Mouse (Mus musculus): ENCODE measurements around the gene Abca13.

Abca13 gene

DNA sequence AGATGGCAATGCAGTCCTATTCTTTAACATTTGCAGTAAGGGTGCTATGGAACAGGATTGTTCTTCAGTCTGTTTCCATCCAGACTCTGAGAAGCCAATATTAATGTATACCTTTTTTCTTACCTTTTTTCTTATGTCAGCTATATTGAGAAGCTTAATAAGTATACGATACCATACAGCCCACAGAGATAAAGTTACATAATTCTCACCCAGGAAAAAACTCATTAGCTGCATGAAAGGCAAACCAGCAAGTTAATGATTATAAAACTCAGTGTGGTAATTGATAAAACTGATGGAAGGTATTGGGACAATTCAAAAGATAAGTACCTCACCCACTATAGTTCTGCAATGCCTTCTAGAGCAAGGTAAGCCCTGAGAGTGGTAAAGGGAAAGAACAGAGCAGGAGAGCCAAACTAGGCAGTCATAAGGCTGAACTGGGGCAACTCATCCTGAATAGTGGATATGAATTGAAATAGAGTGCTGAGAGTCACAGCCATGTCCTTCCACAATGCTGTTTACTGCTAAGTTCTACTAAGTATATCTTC is 342.0 kb downstream of the Abca13 start:
- no peak for DNase-seq (ENCODE audit: low spot score)

DNA sequence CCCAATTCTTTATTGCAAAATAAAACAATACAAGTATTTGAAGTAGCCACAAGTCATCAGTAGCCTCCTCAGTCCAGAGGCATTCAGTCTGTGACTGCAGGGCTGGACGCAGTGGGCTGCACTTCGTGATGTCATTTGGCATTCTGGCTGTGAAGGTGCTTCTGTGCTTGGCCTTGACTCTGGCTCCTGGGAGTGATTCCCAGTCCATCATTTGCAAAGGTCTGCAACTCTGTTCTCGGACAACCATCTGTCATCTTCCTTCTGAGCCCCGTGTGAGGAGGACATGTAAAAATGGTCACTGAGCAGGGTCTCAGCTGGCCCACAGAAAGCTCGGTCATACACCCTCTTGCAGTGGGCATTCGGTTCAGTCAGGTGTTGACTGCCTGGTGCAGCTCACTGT is 345.1 kb downstream of the Abca13 start:
- no peak for DNase-seq (ENCODE audit: low spot score)

DNA sequence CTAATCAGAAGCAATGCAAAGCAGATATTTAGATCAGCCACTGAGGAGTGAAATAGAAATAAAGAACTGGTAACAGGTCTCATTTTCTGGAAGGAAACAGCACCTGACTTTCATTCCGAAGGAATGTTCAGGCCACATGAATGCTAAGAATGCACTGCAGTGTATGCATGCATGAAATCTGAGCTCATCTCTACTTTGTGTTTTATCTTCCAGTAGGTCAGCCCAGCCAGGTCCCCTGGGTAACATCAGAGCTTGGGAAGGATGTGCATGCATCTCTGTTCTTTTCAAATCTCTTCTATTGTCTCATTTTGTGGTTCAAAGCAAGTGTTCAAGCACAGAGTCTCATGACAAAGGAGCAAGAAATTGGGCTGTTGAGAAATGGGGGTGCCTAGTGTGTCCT is 346.6 kb downstream of the Abca13 start:
- DNase-seq (ENCODE audit: low spot score) = no peak

DNA sequence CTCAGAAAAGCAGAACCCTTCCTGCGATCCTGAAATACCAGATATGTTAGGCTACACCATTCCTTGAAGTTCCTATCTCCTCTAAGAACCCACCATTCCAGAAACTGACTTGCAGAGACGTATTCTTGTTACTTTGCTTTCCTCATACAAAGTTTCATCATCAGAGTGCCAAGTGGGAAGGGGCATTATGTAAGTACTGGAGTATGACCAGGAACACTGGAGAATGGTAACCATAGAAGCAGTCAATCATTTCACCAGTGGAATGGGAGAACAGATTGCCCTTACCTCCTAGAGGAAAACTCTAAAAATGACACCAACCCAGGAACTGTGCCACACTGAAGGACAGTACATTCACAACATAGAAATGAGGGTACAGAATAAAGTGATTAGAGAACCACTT is 368.3 kb downstream of the Abca13 start:
- no peak for DNase-seq (ENCODE audit: low spot score)

DNA sequence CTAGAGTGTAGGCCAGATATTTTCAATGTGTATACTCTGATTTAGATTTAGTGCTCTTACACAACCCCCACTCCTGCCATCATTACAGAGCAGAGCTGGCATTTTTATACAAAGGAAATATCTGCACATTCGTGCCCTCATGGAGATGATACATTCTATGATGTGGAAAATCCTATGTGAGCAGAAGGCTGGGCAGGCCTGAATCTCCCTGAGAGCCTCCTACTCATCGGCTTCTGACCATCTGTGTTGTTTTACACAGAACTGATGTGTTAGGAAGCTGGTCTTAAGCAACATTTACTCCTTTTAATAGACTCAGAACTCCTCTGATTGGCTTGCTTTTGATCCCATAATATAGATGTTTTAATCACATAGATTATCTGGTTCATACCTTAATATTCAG is 376.6 kb downstream of the Abca13 start:
- DNase-seq (ENCODE audit: low spot score) = no peak

DNA sequence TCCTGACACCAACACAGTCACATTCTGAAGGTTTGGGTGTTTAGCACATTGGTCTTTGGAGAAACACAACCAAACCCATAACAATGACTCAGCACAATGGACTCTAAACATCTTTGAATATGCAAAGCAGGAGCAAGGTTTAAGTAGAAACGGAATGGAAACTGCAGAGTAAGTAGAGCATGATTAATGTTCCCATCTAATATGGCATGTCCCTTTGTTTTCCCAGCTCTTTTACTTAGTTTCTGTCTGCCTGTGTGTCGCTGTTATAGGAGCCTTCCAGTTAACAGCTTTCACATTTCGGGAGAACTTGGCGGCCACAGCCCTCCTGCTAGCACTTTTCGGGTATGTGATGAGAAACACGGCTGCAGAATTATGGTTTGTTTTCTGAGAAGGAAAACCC is 378.6 kb downstream of the Abca13 start:
- DNase-seq (ENCODE audit: low spot score) = no peak

DNA sequence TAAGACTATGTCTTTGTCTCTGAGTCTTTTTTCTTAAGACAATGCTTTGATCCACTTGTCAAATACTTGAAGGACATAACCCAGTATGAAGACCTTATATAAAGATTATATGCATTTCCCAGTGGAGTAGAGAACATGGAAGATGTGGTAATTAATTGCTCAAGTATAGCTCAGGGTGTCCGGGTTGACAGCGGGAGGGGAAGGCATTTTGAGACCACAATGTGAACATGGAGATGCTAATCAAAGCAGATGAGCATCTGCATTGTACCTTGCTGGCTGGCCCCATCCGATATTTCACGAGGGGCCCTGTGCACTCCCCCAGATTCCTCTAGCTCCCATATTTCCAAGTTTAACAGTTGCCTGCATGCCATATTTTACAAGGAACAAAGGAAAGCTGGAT is 383.2 kb downstream of the Abca13 start:
- no peak for DNase-seq (ENCODE audit: low spot score)

DNA sequence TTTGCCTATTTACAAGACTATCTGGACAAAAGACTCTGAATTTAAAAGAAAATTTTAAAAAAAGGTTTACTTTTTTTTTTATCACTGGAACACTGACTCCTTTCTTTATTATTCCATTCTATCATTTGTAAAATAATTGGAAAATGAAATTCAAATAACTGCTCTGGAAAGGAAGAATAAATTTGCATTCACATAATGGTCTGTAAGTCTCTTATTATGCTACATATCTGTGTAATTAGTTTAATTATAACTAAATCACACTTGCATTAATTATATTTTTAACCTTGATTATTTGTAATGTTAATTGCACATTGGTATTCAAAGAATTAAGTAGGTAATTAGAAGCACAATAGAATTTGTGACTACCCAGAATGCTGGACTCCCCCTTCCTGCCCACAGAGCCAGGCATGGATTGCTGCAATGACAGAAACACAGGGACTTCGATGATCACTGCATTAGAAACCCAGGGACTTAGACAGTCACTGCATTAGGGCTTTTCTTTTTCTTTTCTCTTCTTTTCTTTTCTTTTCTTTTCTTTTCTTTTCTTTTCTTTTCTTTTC is 400.1 kb downstream of the Abca13 start:
- DNase-seq (ENCODE audit: low spot score) = no peak

DNA sequence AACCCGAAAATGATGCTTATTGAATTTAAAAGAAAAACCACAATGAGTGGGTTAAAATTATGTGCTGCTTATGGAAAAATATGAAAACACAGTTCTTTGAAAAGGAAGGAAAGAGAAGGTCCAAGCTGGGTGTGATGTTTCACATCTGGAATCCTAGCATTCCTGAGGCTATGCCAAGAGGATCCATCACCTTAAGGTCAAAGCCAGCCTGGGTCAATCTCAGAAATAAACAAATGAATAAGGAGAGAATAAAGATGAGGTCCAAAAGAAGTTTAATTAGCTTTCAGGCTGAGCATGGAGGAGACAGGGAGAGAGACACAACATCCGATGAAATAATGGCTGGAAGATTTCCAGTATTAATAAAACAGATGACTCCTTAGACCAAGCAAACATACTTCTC is 405.6 kb downstream of the Abca13 start:
- no peak for DNase-seq (ENCODE audit: low spot score)

DNA sequence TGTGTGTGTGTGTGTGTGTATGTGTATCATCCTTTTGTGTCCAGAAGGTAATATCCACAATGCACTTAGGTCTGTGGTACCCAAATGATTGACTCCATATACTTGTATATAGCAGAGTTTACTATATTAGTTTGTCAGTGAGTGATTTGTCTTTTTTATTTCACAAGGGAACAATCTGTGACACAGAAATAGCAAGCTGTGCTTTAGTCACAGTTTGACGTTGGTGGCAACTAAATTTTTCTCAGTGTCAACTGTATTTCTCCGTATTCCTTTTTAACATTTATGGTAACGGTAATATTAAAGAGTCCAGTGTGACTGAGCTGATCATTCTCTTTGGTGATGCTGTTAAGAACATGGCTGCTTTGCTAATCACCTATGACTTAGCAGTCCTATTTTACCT is 409.4 kb downstream of the Abca13 start:
- DNase-seq (ENCODE audit: low spot score) = no peak

DNA sequence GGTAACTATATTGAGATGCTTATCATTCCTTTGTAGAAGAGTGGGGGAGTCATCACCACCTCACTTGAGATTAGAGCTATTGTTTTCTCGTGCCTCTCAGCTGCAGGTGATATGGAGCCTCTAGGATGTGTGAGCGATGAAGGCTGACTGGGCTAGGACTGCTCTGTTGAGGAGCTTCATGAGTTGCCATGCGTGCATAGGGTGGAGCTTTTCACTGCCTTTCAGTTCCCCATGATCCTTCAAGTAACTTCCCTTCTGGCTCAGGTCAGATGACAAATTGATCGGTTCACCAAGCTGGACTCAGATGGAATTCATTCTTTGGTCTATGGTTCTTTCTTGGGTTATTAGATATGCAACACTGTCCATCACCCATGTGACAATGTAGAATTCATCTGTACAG is 410.4 kb downstream of the Abca13 start:
- no peak for DNase-seq (ENCODE audit: low spot score)

DNA sequence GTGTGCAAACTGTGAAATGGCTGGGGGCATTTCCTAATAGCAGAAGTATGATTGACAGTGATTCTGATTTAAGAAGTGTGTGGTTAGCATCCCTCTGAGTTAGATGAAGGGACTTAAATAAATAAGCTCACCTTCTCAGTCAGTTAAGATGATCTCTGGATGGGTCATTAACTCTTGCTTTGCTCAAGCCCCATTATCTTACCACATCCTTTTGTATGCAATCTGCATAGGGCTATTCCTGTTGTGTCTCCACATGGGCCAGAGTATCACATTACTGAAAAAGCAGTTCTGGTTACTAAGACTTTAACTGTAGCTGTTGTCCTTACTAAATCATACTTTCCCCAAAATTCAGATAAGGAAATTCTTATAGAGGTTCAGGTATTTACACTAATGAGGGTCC is 416.5 kb downstream of the Abca13 start:
- DNase-seq (ENCODE audit: low spot score) = no peak

DNA sequence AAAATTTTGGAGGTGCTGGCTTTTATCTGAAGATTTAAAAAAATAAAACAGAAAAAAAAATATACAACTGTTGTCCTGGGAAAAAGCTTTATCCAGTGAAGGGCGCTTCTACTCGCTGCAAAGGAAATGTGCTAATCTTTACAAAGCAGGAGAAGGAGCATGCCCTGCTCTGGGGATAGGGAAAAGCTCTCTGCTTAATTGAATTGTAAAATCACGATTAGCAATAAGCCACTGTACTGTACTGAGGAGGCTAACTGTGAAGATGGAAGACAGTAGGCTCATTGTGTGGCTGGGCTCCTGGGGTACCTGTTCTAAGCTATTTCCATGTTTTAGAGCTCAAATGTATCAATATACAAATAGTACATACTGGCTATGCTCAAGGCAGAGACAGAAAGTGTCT is 417.3 kb downstream of the Abca13 start:
- DNase-seq (ENCODE audit: low spot score) = no peak

DNA sequence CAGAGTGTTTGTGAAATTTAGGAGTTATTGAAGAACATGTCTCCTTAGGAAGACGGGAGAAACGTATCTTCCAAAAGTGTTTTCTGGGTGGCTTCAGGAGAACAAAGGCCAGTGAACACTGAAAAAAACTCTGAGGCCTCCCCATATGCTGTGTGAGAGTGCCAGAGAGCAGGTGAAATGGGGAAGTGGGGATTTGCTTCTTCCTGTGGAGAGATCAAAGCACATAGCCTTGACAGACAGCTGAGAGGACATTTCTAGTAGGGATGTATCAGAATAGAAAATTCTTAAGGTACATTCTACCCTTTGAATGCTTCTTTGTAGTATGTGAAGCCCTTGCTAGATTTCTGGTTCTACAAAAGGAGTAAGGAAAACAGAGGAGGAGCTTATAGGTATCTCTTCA is 424.4 kb downstream of the Abca13 start:
- DNase-seq (ENCODE audit: low spot score) = no peak

DNA sequence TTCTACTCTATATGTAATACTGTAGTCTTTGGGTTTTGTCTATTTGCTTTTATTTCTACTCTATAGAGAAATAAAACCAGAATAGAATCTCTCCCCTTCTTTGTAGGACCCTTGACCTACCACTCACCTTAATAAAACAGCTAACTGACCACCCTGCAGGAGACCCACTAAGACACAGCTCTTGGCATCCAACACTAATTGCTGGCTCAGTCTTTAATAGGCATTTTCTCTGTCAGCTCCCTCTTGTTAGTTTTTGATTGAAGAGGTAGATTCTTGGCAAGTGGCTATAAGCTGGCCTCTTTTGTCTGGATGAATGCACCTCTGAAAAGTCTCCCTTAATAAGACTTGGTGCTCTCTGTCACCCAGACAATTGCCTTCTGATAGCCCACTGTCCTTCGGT is 424.9 kb downstream of the Abca13 start:
- DNase-seq (ENCODE audit: low spot score) = no peak

DNA sequence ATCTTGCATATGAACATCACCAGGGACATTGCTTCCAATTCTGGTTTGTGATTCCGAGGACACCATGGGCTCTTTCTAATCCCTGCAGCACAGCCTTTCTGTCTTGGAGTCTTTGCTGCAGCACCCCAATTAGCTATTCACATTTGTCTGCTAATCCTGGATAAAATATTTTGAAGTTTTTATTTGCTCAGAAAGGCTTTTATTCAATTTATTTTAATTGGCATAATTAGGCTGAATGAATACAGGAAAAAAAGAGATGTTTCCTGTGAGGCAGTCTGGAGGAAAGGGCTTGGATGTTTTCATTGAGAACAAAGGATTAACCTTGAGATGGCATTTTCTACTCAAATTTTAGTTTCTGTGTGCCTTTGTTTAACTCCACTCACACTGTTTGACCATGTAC is 428.2 kb downstream of the Abca13 start:
- DNase-seq (ENCODE audit: low spot score) = no peak

DNA sequence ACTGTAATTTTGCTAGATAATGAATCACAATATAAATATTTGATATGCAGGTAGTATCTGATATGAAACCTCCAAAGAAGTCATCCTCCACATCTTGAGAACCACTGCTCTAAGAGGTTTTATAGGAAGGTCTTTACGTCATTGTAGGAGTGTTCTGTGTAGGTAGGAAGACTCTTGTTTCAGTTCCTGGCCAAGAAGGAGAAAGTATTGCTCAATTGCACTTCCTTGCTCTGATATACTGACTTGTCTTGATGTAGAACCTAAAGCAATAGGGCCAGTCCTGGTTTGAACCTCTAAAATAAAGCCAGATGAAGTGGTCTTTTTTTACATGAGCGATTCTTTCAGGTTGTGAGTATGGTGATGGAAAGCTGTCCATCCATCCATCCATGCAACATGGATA is 431.1 kb downstream of the Abca13 start:
- DNase-seq (ENCODE audit: low spot score) = no peak

DNA sequence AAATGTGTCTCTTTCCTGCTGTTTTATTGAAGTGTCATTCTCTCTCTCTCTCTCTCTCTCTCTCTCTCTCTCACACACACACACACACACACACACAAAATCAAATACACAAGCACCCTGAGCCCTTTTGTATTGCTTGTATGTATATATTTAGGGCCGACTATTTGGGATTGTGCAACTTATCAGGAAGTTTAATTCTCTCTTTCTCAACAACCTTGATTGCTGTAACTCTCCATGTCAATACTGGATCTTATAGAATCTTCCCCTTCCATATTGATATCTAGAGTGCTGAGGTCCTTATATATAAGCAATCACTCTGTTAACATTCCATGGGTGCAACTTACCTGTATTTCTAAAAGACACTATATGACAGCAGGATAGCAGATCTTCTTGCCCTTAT is 433.0 kb downstream of the Abca13 start:
- DNase-seq (ENCODE audit: low spot score) = no peak

DNA sequence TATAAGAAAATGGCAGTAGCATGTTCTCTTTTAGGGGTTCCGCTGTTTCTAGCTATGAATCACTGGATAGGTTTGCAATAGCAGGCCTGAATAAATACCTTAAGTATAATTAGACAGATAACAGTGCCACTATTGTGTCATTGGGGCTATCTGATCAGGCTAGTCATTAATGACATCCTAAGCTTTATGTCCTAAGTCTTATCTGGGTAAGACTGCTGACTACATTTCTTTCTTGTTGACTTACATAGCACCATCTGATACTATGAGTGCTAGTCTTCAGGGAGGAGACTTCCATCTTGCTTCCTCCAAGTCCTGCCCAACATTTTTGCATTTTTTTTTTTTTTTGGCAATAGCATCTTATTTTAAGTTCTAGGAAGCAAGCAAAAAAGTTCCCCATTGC is 434.1 kb downstream of the Abca13 start:
- no peak for DNase-seq (ENCODE audit: low spot score)

DNA sequence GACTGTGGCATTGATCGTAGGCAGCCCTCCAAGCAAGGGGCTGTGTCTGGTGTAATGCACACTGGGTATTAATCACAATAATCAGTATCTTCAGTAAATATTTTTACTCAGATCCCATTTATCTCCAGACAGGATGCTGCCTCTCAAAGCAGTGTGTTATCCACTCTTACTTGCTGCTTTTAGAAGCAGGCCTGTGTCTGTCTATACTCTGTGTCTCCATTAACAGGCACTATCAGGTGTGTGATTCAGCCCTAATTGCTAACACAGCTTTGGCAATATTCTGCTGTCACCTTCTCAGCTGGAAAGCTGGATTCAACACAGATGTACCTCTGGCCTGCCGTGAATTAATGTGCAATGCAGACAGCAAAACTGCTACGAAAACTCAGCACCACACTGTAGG is 455.5 kb downstream of the Abca13 start:
- no peak for DNase-seq (ENCODE audit: low spot score)

DNA sequence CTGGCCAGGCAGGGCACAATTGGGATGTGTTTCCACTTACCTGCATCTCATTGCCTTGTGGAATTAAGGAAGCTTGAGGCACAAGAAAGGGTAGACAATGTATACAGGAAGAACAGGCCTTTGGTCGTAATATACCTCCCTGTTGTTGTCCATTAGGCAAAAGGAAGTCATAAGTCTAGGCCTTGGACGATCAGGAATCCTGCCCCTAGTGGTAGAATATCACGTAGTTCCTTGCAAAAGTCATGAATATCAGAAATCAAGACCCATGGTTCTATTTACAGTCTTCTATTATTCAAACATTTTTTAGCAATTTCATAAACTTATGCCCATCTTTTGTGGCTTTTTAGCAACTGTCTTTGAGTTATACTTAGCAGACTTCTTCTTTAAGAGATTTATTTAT is 456.2 kb downstream of the Abca13 start:
- no peak for DNase-seq (ENCODE audit: low spot score)

DNA sequence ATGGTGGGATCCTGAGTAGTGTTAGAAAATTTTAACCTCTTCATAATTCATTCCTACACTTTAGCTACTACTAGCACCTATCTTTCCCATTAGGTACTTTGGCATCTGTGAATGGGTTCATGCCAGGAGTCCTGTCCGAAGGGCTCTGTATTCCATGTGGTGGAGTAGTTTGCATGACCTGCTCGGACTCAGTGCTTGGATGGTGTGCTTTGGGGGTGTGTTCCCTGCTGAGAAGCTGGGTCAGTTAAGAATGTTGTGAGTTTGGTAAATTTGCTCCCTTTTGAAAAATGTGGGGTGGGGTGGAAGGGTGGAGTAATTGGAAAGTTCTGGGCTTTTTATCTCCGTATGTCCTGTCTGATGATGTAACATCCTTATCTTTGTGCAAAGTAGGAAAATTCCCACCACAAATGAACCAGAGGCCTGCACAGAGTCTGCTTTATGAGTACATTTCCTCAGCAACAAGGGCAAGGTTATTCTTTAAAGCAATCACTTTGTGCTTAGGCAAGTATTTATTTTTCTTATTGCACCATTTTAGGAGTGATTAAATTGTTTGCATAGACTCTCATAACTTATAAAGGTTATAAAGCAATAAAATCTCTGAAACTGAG is 475.0 kb downstream of the Abca13 start:
- DNase-seq (ENCODE audit: low spot score) = no peak

DNA sequence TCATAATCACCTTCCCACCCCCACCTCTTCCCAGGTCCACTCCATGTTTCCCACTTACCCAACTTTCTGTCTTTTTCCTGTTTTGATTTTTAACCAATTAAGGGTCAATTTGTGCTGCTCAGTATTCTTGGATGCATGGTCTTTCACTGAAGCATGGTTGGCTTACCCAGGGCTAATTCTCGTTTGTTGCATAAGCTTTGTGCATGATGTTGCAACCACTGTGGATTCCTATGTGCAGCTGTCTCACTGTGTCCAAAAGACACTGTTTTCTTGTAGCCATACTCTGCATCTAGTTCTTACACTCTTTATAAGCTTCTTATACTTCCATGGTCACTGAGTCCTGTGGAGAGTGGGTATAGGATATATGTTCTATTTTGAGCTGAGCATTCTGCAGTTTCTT is 477.7 kb downstream of the Abca13 start:
- no peak for DNase-seq (ENCODE audit: low spot score)

DNA sequence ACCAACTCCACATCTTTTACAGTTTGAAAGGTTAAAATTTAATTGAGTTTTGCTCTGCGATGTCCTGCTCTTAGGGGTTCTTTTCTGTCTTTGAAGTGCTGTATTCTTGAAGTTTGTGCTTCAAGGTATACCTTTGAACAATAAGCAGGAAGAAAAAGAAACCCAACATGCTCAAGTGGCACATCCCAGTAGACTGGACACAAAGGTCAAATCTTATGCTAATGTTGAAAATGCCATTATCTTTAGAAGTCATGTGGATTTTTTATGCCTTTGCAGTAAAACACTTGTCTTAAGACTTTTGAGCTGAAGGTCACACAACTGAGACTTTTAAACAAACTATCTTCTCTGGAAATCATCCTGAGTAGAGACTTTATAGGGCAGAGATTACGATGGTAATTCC is 493.2 kb downstream of the Abca13 start:
- no peak for DNase-seq (ENCODE audit: low spot score)
